Mouse (Mus musculus): ENCODE results near the gene Usp30. TPM values are rescaled to one million over a fixed set of nuclear protein-coding genes. Genes with fewer than 3 reads are reported as not detected.

Gene Usp30
- total RNA-seq (2021), result 1 to 10 TPM; 7.2 to 7.8 TPM
- long read RNA-seq, experiment 1, full-length matches to known transcripts, result 7 of 11 reads
- long read RNA-seq, experiment 1, partial matches to known transcripts, result 0 of 11 reads
- long read RNA-seq, experiment 1, other reads (novel, unspliced or antisense), result 4 of 11 reads
- long read RNA-seq, experiment 2, full-length matches to known transcripts, result 2 of 11 reads
- long read RNA-seq, experiment 2, partial matches to known transcripts, result 0 of 11 reads
- long read RNA-seq, experiment 2, other reads (novel, unspliced or antisense), result 9 of 11 reads

DNA sequence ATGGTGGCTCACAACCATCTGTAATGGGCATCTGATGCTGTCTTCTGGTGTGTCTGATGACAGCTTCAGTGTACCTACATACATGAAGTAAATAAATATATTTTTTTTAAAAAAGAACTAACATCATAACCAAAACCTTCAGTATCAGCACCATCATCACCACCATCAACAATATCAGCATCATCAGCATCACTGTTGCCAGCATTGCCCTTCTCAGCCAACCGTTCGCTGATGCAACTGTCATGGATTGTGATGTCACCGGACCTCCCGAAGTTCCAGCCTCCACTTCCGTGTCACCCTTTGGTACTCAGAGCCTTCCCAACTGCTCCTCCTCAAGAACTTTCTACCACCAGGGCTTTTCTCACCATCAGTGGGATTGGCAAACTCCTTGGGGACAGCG lies at the start of gene Usp30:
Gene Usp30, plus strand, starts transcription at position 301 of the 400 bp plus-strand sequence.
- no peak for DNase-seq
- intact Hi-C loops (cut with DNase I; ENCODE audit: low total_unique reads), result no loop called here

DNA sequence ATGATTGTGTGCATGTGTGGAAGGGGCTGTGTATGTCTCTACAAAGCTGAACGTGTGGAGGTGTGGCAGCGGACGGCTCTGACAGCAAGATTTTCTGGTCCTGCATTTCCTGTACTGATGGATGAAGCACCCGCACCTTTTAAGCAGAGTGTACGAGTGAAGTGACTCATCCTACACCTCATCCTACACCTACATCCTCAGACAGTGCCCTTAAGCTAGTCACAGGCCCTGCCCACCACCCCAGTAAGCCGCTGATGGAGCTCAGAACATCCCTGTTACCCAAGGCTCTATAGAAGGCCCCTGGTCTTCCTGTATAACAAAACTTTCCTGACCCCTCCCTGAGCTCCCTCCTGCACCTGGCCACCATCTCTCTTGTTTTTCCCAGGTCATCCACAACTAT lies 40.9 kb upstream of the Usp30 start:
- no peak for DNase-seq
- intact Hi-C loops (cut with DNase I; ENCODE audit: low total_unique reads), result no loop called here

DNA sequence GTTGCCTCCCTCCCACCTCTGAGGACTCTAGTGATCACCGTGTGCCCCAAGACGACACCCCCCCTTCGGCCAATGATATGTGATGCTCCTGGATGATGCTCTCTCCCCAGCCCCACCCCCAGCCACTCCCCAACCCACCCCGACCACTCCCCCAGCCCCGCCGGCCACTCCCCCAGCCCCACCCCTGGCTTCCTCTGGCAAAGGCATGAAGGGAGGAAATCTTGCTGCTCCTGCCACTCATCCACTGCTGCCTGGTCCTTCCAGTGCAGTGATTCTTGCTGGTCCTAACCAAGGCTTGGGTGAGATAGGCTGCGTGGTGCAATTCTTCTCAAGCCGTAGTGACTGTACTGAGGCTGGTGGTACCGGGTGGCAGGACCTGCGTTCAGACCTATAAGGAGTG lies 40.4 kb upstream of the Usp30 start:
- intact Hi-C loops (cut with DNase I; ENCODE audit: low total_unique reads), result no loop called here
- DNase-seq, result no peak

DNA sequence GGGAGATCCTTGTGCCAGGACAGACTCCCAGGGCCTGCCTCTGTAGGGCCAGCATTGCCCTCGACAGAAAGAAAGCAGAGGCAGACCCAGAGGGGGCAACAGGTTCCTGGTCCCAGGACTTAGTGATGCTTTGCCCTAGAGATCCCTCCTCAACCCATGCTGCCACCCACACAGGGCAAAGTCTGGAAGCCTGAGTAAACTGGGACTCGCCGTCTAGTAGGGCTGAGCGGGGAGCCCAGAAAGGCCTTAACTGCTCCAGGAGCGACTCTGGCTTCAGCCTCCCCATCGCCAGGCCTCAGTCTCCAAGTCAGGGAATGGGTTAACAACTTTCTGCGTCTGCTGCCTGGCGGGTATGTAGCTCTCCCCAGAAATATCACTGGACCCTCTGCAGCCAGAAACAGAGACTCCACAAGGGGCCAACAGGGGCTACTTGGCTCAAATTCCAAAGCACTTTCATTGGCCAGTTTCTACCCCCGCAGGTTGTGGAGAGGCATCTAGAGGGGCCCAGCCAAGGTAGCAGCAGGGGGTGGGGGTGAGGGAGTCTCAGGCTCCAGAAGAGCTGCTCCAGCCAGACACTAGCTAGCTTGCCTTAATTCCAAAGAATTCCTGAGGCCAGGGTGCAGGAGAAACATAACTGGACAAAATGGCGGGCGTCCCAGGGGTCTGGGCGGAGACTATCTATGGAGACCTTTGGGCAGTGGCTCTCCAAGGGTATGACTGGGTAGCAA lies 37.9 kb upstream of the Usp30 start:
- intact Hi-C loops (cut with DNase I; ENCODE audit: low total_unique reads), result no loop called here
- no peak for DNase-seq

DNA sequence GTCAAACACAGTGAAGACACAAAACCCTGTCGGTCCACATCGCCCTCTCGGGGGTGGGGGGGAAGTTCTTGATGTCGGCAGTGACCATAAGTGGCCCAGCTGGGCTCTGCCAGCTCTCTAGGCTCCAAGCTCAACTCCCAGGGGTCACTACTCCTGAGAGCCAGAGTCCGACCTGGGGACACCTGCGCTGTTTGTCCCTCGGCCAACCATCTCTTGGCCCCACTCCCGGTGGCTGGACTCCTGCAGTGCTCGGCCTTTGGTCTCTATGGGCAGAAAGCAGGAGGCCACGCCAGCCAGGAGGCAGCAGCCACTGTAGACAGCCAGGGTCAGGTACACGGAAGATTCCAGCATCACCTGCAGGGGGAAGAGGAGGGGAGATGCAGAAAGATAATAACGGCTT lies 37.1 kb upstream of the Usp30 start:
- intact Hi-C loops (cut with DNase I; ENCODE audit: low total_unique reads), result no loop called here
- no peak for DNase-seq

DNA sequence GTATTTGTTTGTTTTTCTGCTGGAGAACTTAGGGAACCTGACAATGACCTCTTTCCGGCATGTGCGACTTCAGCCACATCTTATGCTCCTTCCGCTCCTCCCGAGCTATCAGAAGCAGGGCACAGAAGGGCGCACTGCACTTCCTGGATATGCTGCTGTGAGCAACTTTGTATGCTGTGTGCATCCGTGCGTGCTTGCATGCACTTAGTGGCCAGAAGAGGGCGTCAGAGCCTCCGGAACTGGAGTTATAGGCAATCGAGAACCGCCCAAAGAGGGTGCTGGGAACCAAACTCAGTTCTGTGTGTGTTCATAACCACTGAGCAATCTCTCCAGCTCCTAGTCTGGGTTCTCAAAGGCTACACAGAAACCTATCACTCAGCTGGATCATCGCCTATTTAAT lies 34.6 kb upstream of the Usp30 start:
- no peak for DNase-seq
- intact Hi-C loops (cut with DNase I; ENCODE audit: low total_unique reads), result no loop called here

DNA sequence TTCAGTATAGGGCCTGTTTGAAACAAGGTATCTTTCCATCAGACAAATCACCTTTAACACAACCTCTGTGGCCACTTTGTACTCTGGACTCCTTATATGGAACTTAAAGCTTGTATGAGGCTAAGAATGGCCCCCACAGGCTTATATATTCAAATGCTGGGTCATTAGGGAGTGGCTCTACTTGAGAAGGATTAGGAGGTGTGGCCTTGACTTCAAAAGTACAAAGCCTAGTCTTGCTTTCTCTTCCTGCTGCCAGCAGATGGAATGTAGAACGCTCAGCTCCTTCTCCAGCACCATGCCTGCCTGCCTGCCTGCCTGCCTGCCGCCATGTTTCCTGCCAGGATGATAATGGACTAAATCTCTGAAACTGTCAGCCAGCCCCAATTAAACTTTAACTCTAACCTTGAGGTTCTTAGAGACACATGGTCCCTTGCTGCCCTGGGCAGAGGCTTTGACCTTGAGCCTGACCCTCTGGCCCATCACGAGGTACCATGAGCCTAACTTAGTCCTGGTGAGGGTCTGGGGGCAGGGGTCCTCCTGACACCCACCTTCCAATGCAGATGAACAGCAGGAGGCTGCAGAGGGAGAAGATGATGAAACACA lies 33.0 kb upstream of the Usp30 start:
- DNase-seq, result no peak
- intact Hi-C loops (cut with DNase I; ENCODE audit: low total_unique reads), result no loop called here

DNA sequence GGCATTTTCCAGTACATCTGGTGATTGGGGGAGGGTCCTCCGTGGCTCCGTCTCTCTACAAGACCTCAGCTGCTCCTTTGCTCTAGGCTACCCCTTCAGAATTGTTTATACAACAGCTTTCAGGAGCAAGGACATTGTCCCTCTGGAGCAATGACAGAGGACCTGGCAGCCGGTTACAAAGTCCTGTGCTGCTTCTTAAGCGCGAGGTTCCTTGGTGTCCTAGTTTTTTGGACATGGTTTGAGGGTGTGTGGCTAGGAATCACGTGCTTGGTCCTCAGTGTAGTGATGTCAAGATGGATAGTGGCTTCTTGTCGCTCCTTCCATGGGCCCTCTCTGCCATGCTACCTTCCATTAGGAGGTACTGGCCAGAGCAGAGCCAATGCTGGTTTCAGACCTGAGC lies 30.9 kb upstream of the Usp30 start:
- intact Hi-C loops (cut with DNase I; ENCODE audit: low total_unique reads), result no loop called here

DNA sequence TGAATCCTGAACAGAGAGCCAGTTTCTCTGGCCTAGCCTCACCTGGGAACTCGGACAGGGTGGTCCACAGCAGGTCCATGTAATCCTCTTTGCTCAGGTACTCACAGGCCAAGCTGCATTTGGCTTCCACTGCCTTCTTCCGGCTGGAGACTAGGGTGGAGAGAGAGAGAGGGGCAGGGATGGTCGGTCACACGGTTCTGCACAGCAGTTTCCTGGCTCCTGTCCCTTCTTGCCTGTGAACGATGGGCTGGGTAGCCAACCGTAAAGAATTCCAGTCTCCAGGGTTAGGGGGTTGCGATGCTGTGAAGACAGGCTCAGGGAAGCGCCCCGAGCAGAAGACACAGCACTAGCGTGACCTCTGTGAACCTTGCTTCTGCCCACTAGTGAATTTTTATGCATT lies 30.1 kb upstream of the Usp30 start:
- no peak for DNase-seq
- intact Hi-C loops (cut with DNase I; ENCODE audit: low total_unique reads), result no loop called here

More for the DNA sequence above, 30.9 kb upstream of the Usp30 start:
- no peak for DNase-seq

DNA sequence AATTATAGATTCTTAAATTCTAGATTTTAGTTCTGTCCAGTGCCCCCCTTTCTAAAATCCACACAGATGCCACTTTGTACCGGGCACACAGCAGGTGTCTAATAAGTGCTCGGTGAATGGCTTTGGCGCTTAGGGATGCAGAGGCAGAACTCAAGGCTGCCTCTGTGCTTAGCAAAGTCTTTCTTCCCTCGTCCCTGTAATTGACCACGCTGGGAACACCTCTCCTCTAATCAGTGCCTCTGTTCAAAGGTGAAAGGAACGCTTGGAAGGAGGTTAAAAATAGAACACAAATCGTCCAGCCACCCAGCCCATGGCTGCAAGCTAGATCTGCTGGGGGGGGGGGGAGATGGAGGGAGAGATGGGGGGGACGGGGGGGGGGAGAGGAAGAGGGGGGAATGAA lies 24.8 kb upstream of the Usp30 start:
- intact Hi-C loops (cut with DNase I; ENCODE audit: low total_unique reads), result loop anchor here (10.0 kb wide), 2 partner anchors 186 to 264 kb away; no protein-coding TSS in a partner anchor
- DNase-seq, result no peak

DNA sequence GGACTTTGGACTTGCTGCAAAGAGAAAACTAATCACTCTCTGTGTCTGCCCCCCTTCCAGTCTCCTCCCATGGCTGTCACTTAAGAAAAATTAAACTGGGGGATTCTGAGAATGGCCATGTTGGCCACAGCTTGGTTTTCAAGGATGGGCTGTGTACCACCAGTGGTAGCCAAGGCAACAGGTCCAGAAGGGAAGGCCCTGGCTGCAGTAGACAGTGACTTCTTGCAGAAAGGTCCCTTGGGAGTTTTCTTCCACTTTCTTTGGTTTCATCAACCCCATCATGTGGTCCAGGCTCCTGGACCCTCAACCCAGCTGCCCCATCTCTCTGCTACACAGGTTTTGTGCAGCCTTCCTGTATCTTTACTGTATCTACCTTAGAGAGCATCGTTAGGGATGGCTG lies 24.4 kb upstream of the Usp30 start:
- intact Hi-C loops (cut with DNase I; ENCODE audit: low total_unique reads), result loop anchor here (10.0 kb wide), 2 partner anchors 186 to 264 kb away; no protein-coding TSS in a partner anchor
- DNase-seq, result no peak

DNA sequence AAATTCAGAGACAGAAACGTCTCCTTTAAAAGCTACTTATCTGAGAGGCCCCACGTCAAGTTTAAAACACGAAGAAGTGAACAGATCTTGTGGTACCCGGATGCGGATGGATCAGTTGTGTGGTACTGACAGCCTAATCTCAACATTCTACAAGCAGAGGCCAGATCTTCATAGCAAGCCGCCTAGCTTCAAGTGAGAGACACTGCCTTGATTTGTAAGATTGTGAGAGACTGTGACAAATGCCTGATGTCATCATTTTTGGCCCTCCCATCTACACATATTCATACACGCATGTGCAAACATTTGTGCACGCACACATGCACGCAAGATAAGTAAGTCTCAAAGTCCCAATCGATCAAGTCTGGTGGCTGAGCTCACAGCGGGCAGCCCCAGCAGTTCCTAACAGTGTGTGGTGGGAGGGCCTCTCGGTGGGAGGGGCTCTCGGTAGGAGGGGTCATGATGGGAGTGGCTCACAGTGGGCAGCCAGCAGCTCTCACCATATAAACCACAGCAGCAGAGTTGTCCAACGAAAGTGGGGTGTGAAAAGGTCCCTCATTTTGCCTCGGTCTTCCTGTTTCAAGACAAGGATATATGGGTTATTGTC lies 23.8 kb upstream of the Usp30 start:
- intact Hi-C loops (cut with DNase I; ENCODE audit: low total_unique reads), result loop anchor here (10.0 kb wide), 2 partner anchors 187 to 263 kb away; no protein-coding TSS in a partner anchor
- DNase-seq, result peak; percentile 22

DNA sequence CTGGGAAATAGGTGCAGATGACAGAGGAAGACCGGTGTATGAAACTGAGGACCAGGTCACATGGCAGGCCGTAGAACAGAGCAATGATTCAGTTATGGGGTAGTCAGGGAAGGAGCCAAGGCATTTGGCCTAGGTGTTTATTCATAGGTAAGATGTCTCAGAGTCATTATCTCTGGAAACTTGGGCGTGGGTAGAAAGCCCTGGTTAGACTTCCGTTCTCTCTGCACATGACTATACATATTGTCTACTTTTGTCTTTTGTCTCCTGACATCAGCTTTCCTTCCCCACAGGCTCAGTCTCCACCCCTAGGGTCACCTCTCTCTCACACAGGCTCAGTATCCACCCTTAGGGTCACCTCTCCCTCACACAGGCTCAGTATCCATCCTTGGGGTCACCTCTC lies 21.5 kb upstream of the Usp30 start:
- DNase-seq, result no peak
- intact Hi-C loops (cut with DNase I; ENCODE audit: low total_unique reads), result loop anchor here (10.0 kb wide), 2 partner anchors 189 to 261 kb away; no protein-coding TSS in a partner anchor

DNA sequence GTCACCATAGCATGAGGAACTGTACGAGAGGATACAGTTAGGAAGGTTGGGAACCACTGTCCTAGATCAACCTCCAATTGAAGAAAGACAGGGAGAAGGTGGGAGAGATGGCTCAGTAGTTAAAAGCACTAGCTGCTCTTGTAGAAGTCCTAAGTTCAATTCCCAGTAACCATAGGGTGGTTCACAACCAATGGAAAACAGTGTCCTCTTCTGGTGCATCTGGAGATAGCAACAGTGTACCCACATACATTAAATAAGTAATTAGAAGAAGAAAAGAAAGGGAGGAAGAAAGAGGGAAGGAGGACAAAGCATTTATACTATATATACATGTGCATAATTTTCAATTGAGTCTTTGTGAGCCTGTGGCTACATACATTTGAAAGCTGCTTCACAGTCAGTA lies 20.1 kb upstream of the Usp30 start:
- DNase-seq, result no peak
- intact Hi-C loops (cut with DNase I; ENCODE audit: low total_unique reads), result loop anchor here (5.0 to 10.0 kb wide), 4 partner anchors 82 to 260 kb away; partner anchors contain the start of gene Alkbh2

DNA sequence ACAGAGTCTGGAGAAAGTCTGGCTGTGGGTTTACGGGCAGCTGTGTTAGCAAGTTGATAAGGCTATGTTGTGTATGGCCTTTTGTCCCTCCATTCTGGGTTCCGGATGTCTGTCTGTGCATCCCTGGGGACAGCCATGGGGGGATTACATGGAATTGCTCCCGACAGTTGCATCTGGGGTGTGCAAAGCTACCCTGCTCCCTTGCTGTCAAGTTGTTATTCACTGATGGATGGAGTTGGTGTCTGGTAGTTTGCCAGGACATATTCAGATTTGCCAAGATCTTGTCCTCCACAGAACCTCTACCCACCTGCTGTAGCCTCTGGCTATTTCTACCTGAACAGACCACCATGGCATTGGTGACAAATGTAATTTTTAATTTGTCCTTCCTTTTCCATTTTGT lies 19.1 kb upstream of the Usp30 start:
- intact Hi-C loops (cut with DNase I; ENCODE audit: low total_unique reads), result loop anchor here (5.0 to 10.0 kb wide), 4 partner anchors 81 to 259 kb away; partner anchors contain the start of gene Alkbh2
- DNase-seq, result no peak

DNA sequence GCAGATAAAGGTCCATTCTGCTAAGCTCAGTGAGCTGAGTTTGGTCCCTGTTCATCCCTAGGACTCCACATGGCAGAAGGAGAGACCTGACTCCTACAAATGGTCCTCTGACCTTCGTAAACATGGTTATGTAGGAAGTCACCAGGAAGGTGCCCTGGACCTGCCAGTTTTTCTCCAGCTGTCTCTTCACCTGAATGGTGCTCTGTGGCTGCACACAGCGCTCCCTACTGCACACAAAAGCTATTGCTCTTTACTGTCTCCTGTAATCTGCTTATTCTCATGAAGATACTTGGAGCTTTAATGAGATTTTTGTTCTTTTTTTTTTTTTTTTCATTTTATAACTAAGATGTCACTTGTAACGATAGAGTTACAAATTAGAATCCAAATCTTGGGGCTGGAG lies 18.7 kb upstream of the Usp30 start:
- no peak for DNase-seq
- intact Hi-C loops (cut with DNase I; ENCODE audit: low total_unique reads), result loop anchor here (5.0 to 10.0 kb wide), 4 partner anchors 81 to 258 kb away; partner anchors contain the start of gene Alkbh2

DNA sequence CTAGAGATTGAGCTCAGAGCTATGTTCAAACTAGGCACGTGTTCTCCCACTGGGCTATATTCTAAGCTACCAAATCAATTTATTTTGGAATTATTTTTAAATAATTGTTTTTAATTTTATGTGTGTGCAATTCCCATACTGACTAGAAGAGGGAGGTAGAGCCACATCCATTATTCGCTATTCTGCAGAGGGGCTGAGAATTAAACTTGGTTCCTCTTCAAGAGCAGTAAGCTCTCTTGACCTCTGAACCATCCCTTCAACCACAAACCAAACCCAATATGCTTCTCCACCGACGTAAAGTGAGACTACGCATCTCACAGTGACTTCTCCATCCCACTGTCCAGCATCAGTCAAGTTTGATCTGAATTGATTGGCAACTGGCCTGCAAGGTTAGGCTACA lies 18.1 kb upstream of the Usp30 start:
- DNase-seq, result no peak
- intact Hi-C loops (cut with DNase I; ENCODE audit: low total_unique reads), result loop anchor here (5.0 to 10.0 kb wide), 4 partner anchors 80 to 258 kb away; partner anchors contain the start of gene Alkbh2

DNA sequence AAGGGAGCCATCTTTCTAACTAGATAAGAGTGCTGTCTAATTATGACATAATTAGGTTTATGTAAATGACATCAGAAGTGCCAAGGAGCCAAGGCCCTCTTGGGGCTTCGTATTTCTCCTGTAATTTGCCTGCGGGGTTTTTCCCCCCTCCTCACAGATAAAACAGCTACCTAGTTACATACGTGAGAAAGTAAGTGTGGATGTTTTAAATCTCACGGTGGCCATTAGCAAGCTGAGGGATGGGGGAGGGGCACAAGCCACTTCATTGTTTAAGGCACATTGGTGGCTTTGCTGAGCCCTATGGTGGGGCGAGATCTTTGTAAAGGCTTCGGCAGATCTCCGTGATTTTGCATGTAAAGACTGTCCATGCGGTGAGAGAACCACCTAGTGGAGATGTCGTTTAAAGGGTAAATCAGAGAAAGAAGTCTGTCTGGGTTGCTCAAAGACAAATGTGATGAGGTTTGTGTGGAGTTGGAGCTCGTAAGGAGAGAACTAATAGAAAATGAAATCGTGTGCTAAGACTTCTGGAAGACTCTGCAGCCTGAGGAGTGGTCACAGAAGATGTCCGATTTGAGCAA lies 16.4 kb upstream of the Usp30 start:
- intact Hi-C loops (cut with DNase I; ENCODE audit: low total_unique reads), result loop anchor here (5.0 to 10.0 kb wide), 4 partner anchors 78 to 256 kb away; partner anchors contain the start of gene Alkbh2
- DNase-seq, result no peak

DNA sequence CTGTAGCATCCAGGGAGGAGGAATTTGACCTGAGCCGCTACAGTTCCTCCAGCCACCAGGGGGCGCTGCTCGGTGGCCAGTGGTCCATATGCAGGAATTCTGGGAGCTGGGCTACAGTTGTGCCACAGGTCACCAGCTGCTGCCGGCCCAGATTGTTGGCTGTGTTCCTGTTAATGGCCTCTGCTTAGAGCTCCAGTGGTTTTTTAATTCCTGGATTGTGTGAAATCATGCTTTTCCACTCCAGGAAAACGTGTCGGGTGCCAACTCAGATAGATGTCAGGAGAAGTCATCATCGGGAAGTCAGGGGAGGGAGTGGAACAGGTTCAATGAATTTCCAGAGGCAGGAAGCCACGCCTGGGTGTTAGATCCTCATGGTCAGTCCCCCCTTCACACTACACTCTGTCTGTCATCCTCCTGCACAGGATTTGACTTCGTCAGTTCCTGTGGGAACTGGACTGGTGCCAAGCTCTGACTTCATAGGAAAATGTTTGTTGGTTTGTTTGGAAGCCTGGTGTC lies 13.0 kb upstream of the Usp30 start:
- intact Hi-C loops (cut with DNase I; ENCODE audit: low total_unique reads), result no loop called here
- DNase-seq, result peak; percentile 78
